32 mouse cellular contexts compared by ENCODE assay signal in genomic region chr2:151528066-151528465, GRCm38 (mm10). TPM values are rescaled to one million over a fixed set of nuclear protein-coding genes. Genes with fewer than 3 reads are reported as not detected.
DNase-seq lines count a peak whose midpoint lies in the region.
"Had no signal": no experiment of that assay in that cellular context is flagged by ENCODE, and none has a peak within 500 bp of the region (broad histone marks: within the 10 kb centered on the region; RNA-seq: fewer than 3 reads in every experiment).

No protein-coding gene starts in this region.

- peaks cover 23% of the 10 kb centered on the region for H3K4me1 ChIP-seq in heart, embryonic 10.5 days
- H3K4me1 ChIP-seq: embryonic facial prominence, embryonic 13.5 days; embryonic facial prominence, embryonic 15.5 days; forebrain, embryonic 12.5 days had no signal

- intact Hi-C loops in left cerebral cortex, postnatal 25 days (cut with DNase I): no loop called here
- intact Hi-C loops in left cerebral cortex, postnatal 14 days (cut with DNase I): no loop called here

- DNase-seq in thymus, adult 18-20 months: peak; percentile 67 to 80
- DNase-seq in thymus, postnatal 0 days (ENCODE audit: low spot score): peak; percentile 88
- DNase-seq in thymus, postnatal 14 days: peak; percentile 83
- peak; percentile 68 to 84 for DNase-seq in thymus, postnatal 36 days
- DNase-seq in cerebellum, postnatal 25 days: no peak
- no peak for DNase-seq in left cerebral cortex, postnatal 25 days (ENCODE audit: low spot score in 2 of 2)
- DNase-seq in heart, embryonic 10.5 days (ENCODE audit: low spot score): no peak
- DNase-seq in left cerebral cortex, postnatal 14 days (ENCODE audit: low spot score in 2 of 2): no peak
- DNase-seq: adrenal gland, adult 8-10 months; adrenal gland, postnatal 14 days; adrenal gland, postnatal 36 days; B cell, adult 2 months; cerebellum, adult 11-12 months; cerebellum, adult 2 months; cerebellum, adult 9-10 months; cerebellum, postnatal 10 days; cerebellum, postnatal 36 days; embryo, embryonic 11 days had no signal

- H3K27ac ChIP-seq in heart, embryonic 10.5 days: no peak overlapping the region
- H3K27ac ChIP-seq: embryonic facial prominence, embryonic 13.5 days; embryonic facial prominence, embryonic 15.5 days; forebrain, embryonic 10.5 days; forebrain, embryonic 12.5 days had no signal

- no peaks in the 10 kb centered on the region for H3K36me3 ChIP-seq in heart, embryonic 10.5 days
- H3K36me3 ChIP-seq: embryonic facial prominence, embryonic 13.5 days; embryonic facial prominence, embryonic 15.5 days; forebrain, embryonic 10.5 days; forebrain, embryonic 12.5 days; G1E had no signal

- H3K27me3 ChIP-seq in heart, embryonic 10.5 days (ENCODE audit: insufficient read depth, poor library complexity, severe bottlenecking): no peaks in the 10 kb centered on the region
- H3K27me3 ChIP-seq: CH12.LX; embryonic facial prominence, embryonic 13.5 days; embryonic facial prominence, embryonic 15.5 days; forebrain, embryonic 12.5 days; Patski had no signal

- 75% methylated on average over 1 of the region's 1 CpGs for WGBS in heart, embryonic 10.5 days

- no peak overlapping the region for H3K4me3 ChIP-seq in heart, embryonic 10.5 days
- H3K4me3 ChIP-seq: embryonic facial prominence, embryonic 13.5 days; embryonic facial prominence, embryonic 15.5 days; erythroblast, embryonic 14.5 days; forebrain, embryonic 10.5 days; forebrain, embryonic 12.5 days had no signal

- H3K9me3 ChIP-seq in heart, embryonic 10.5 days: no peaks in the 10 kb centered on the region
- H3K9me3 ChIP-seq: embryonic facial prominence, embryonic 13.5 days; embryonic facial prominence, embryonic 15.5 days; forebrain, embryonic 10.5 days; forebrain, embryonic 12.5 days; G1E had no signal

RNA-seq across cellular contexts. Expression of gene Fkbp1a, which starts 14.2 kb away (rescaled TPM):
- 427 and 468 TPM in 2 replicates for polyA plus RNA-seq in thymus, postnatal 0 days (2015; fragmentation: Nextera tagmentation; extraction: Ambion mirVana)
- total RNA-seq in left cerebral cortex, postnatal 25 days (2021): 100 to 1,000 TPM; 710 to 729 TPM
- polyA plus RNA-seq in heart, embryonic 10.5 days (2016; fragmentation: Nextera tagmentation; extraction: Ambion mirVana): 933 and 973 TPM in 2 replicates
- 100 to 1,000 TPM; 619 to 633 TPM for total RNA-seq in left cerebral cortex, postnatal 14 days (2021)

RNA-seq across cellular contexts. Expression of gene Nsfl1c, which starts 34.1 kb away (rescaled TPM):
- 169 and 171 TPM in 2 replicates for polyA plus RNA-seq in thymus, postnatal 0 days (2015; fragmentation: Nextera tagmentation; extraction: Ambion mirVana)
- 100 to 1,000 TPM; 134 to 138 TPM for total RNA-seq in left cerebral cortex, postnatal 25 days (2021)
- polyA plus RNA-seq in heart, embryonic 10.5 days (2016; fragmentation: Nextera tagmentation; extraction: Ambion mirVana): 195 and 247 TPM in 2 replicates
- total RNA-seq in left cerebral cortex, postnatal 14 days (2021): 100 to 1,000 TPM; 138 TPM

RNA-seq across cellular contexts. Expression of gene Sdcbp2, which starts 44.4 kb away (rescaled TPM):
- 1.3 and 2.3 TPM in 2 replicates for polyA plus RNA-seq in thymus, postnatal 0 days (2015; fragmentation: Nextera tagmentation; extraction: Ambion mirVana)
- total RNA-seq in left cerebral cortex, postnatal 25 days (2021): 1 to 10 TPM; 1.3 to 1.9 TPM
- polyA plus RNA-seq in heart, embryonic 10.5 days (2016; fragmentation: Nextera tagmentation; extraction: Ambion mirVana): 1.00 and 1.1 TPM in 2 replicates
- 1 to 10 TPM; 1.2 to 1.6 TPM for total RNA-seq in left cerebral cortex, postnatal 14 days (2021)
- total RNA-seq: common myeloid progenitor, adult 5-6 weeks; G1E had no signal
- polyA plus RNA-seq: erythroblast, embryonic 14.5 days had no signal

RNA-seq across cellular contexts. Expression of gene 4921509C19Rik, which starts 52.1 kb away (rescaled TPM):
- polyA plus RNA-seq in thymus, postnatal 0 days (2015; fragmentation: Nextera tagmentation; extraction: Ambion mirVana): not detected in 2 replicates
- total RNA-seq in left cerebral cortex, postnatal 25 days (2021): not detected
- not detected in 2 replicates for polyA plus RNA-seq in heart, embryonic 10.5 days (2016; fragmentation: Nextera tagmentation; extraction: Ambion mirVana)
- total RNA-seq in left cerebral cortex, postnatal 14 days (2021): not detected
- total RNA-seq: adrenal gland, adult 18-20 months; adrenal gland, adult 8-10 months; adrenal gland, postnatal 14 days; adrenal gland, postnatal 36 days; CH12.LX; common myeloid progenitor, adult 5-6 weeks had no signal
- polyA plus RNA-seq: activated CD4-positive, CD25-positive, alpha-beta regulatory T cell, adult 4 months; CD4-positive, CD25-positive, alpha-beta regulatory T cell, adult 4 months; cerebellum, adult 2 months; embryonic facial prominence, embryonic 11.5 days; embryonic facial prominence, embryonic 13.5 days; embryonic facial prominence, embryonic 15.5 days; erythroblast, embryonic 14.5 days; forebrain, embryonic 10.5 days; forebrain, embryonic 12.5 days; forebrain, embryonic 14.5 days; G1E; Patski had no signal

Comparison
In these comparisons a context has a peak if more than half of its experiments do, and no peak if none do; other contexts are left out.
1. DNase-seq: peak in thymus, adult 18-20 months (2 of 2), thymus, postnatal 0 days (single experiment), thymus, postnatal 14 days (single experiment) and thymus, postnatal 36 days (2 of 2); none in cerebellum, postnatal 25 days (0 of 2), left cerebral cortex, postnatal 25 days (0 of 2), heart, embryonic 10.5 days (single experiment) and left cerebral cortex, postnatal 14 days (0 of 2).